Mouse (Mus musculus): ENCODE measurements around the gene Eaf2.
A peak's percentile ranks its signal among the peaks of the same experiment; 100 is the strongest.

The Eaf2 gene

DNA sequence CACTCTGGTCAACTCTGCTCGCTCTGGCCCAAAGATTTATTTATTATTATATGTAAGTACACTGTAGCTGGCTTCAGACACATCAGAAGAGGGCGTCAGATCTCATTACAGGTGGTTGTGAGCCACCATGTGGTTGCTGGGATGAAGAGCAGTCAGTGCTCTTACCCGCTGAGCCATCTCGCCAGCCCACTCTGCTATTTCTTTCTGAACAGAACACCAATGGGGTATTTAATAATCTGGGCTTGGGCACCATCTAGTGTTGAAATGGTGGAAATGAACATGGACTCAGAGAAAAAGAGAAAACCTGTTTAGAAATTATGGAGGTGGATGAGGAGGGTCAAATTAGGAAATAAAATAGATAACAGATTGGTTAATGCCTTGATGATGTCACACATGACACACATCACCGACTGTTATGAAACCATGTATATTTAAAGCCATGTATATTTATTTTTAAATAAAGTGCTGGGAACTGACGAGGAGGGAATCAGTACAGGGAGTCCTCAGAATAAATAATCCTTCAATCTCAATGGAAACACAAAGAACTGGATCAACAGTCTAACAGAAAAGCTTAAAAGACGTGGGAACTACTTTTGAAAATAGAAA is 57.4 kb downstream of the Eaf2 start:
- peak; percentile 92 for DNase-seq (ENCODE audit: low read depth, low spot score)
- Histone ChIP-seq H3K36me3 (ENCODE audit: control insufficient read depth, insufficient read depth, low read length, poor library complexity, severe bottlenecking) (no peaks in the 10 kb centered on the region), H3K27me3 (ENCODE audit: control insufficient read depth, insufficient read depth, low read length, poor library complexity, severe bottlenecking) (no peaks in the 10 kb centered on the region)

DNA sequence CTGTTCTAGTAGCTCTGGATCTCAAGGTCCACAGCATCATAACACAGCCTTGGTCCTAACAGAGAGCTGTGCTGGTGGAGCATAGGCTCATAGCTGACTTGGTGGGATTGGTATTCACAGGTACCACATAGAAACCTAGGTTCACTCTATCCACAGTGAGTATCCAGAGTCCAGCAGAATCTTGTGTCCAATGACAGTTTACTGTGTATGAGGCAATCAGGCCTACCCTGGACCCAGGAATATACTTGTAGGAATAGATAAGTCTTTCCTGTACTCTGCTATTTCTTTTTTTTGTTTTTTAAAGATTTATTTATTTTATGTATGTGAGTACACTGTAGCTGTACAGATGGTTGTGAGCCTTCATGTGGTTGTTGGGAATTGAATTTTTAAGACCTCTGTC is 57.9 kb downstream of the Eaf2 start:
- H3K36me3 ChIP-seq (ENCODE audit: control insufficient read depth, insufficient read depth, low read length, poor library complexity, severe bottlenecking): no peaks in the 10 kb centered on the region
- no peak for DNase-seq (ENCODE audit: low read depth, low spot score)
- H3K27me3 ChIP-seq (ENCODE audit: control insufficient read depth, insufficient read depth, low read length, poor library complexity, severe bottlenecking): no peaks in the 10 kb centered on the region

DNA sequence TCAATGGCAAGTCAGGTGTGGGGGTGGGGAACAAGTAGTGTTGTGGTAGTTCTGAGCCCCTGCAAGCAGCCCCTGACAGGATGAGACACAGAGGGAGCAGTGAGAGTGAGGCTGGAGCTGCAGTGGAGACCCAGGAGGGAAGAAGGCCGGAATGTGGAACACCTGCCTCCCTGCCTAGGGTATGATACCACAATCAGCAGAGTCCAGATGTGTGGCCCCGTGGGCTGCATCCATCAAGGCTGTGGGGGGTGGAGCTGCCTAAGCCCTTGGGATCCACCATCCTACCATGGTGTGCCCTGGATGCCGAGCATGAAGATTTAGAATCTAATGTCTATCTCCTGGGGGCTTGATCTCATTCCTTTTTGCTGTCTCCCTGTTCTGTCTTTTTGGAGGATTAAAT is 61.1 kb downstream of the Eaf2 start:
- no peaks in the 10 kb centered on the region for H3K27me3 ChIP-seq (ENCODE audit: control insufficient read depth, insufficient read depth, low read length, poor library complexity, severe bottlenecking)
- DNase-seq (ENCODE audit: low read depth, low spot score): no peak

DNA sequence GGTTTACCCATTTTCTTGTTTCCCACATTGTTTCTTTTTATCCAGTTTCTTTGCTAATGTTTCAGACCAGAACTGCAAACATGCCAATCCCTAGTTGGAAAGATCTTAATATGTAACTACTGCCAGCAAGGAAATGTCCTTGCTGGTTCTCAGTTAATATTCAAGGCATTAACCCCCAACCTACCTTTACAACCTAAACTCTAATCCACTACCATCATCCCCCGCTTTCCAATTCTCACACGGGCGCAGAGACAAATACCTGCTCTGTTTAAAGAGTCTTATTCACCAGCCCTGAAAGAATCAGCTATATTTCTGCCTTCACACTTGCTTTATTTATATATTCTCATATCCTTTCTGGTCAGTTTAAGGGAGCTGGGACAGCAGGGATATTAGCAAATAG is 66.2 kb downstream of the Eaf2 start:
- no peaks in the 10 kb centered on the region for H3K27me3 ChIP-seq (ENCODE audit: control insufficient read depth, insufficient read depth, low read length, poor library complexity, severe bottlenecking)
- no peaks in the 10 kb centered on the region for H3K36me3 ChIP-seq (ENCODE audit: control insufficient read depth, insufficient read depth, low read length, poor library complexity, severe bottlenecking)
- no peak for DNase-seq (ENCODE audit: low read depth, low spot score)

More for the DNA sequence above, 61.1 kb downstream of the Eaf2 start:
- H3K36me3 ChIP-seq (ENCODE audit: control insufficient read depth, insufficient read depth, low read length, poor library complexity, severe bottlenecking): no peaks in the 10 kb centered on the region

GRCm38 (mm10) chr16:36802361-36802760 is 72.4 kb downstream of the Eaf2 start:
- peak; percentile 37 for DNase-seq (ENCODE audit: low read depth, low spot score)
- Histone ChIP-seq H3K27me3 (ENCODE audit: control insufficient read depth, insufficient read depth, low read length, poor library complexity, severe bottlenecking) (no peaks in the 10 kb centered on the region), H3K36me3 (ENCODE audit: control insufficient read depth, insufficient read depth, low read length, poor library complexity, severe bottlenecking) (peaks cover 2% of the 10 kb centered on the region; the same call in 1 of the 2 replicates)

GRCm38 (mm10) chr16:36798334-36798733 is 76.5 kb downstream of the Eaf2 start:
- no peak for DNase-seq (ENCODE audit: low read depth, low spot score)
- Histone ChIP-seq H3K36me3 (ENCODE audit: control insufficient read depth, insufficient read depth, low read length, poor library complexity, severe bottlenecking) (peaks cover 2% of the 10 kb centered on the region; the same call in 1 of the 2 replicates), H3K27me3 (ENCODE audit: control insufficient read depth, insufficient read depth, low read length, poor library complexity, severe bottlenecking) (no peaks in the 10 kb centered on the region)

- DNase-seq (ENCODE audit: low read depth, low spot score): peak; percentile 13
- no peaks in the 10 kb centered on the region for H3K27me3 ChIP-seq (ENCODE audit: control insufficient read depth, insufficient read depth, low read length, poor library complexity, severe bottlenecking)
- H3K36me3 ChIP-seq (ENCODE audit: control insufficient read depth, insufficient read depth, low read length, poor library complexity, severe bottlenecking): peaks cover 2% of the 10 kb centered on the region; the same call in 1 of the 2 replicates
These were observed 79.8 kb downstream of the Eaf2 start for GRCm38 (mm10) chr16:36794976-36795375.

DNA sequence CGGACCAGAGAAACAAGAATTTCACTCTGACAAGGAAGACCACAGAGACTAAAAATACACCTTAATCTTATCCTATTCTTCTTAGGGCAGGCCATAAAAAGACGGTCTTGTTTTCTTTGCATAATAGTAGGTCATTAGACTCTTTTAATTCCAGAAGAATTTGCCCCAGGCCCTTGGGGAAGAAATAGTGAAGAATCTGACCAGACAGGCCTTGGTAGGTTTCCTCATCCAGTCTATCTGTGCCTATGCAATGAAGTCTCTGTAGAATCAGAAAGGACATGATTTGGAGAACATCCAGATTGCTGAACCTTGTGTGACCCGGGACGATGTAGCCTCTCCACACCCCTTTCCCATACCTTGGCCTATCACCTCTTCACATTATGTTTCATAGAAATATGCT is 84.6 kb downstream of the Eaf2 start:
- Histone ChIP-seq H3K36me3 (ENCODE audit: control insufficient read depth, insufficient read depth, low read length, poor library complexity, severe bottlenecking) (no peaks in the 10 kb centered on the region), H3K27me3 (ENCODE audit: control insufficient read depth, insufficient read depth, low read length, poor library complexity, severe bottlenecking) (no peaks in the 10 kb centered on the region)
- DNase-seq (ENCODE audit: low read depth, low spot score): no peak

- no peaks in the 10 kb centered on the region for H3K36me3 ChIP-seq (ENCODE audit: control insufficient read depth, insufficient read depth, low read length, poor library complexity, severe bottlenecking)
- DNase-seq (ENCODE audit: low read depth, low spot score): no peak
- no peaks in the 10 kb centered on the region for H3K27me3 ChIP-seq (ENCODE audit: control insufficient read depth, insufficient read depth, low read length, poor library complexity, severe bottlenecking)
These were observed 88.3 kb downstream of the Eaf2 start for GRCm38 (mm10) chr16:36786466-36786865.

- DNase-seq (ENCODE audit: low read depth, low spot score): no peak
- Histone ChIP-seq H3K36me3 (ENCODE audit: control insufficient read depth, insufficient read depth, low read length, poor library complexity, severe bottlenecking) (no peaks in the 10 kb centered on the region), H3K27me3 (ENCODE audit: control insufficient read depth, insufficient read depth, low read length, poor library complexity, severe bottlenecking) (no peaks in the 10 kb centered on the region)
These were observed 90.0 kb downstream of the Eaf2 start, which contains the start of gene Slc15a2 for GRCm38 (mm10) chr16:36784594-36785313. Gene Slc15a2, minus strand, starts transcription at chr16:36784962.

- no peaks in the 10 kb centered on the region for H3K36me3 ChIP-seq (ENCODE audit: control insufficient read depth, insufficient read depth, low read length, poor library complexity, severe bottlenecking)
- no peak for DNase-seq (ENCODE audit: low read depth, low spot score)
- no peaks in the 10 kb centered on the region for H3K27me3 ChIP-seq (ENCODE audit: control insufficient read depth, insufficient read depth, low read length, poor library complexity, severe bottlenecking)
These were observed 90.7 kb downstream of the Eaf2 start for GRCm38 (mm10) chr16:36784146-36784545.

GRCm38 (mm10) chr16:36775658-36776057 is 99.1 kb downstream of the Eaf2 start:
- no peak for DNase-seq (ENCODE audit: low read depth, low spot score)
- Histone ChIP-seq H3K36me3 (ENCODE audit: control insufficient read depth, insufficient read depth, low read length, poor library complexity, severe bottlenecking) (no peaks in the 10 kb centered on the region), H3K27me3 (ENCODE audit: control insufficient read depth, insufficient read depth, low read length, poor library complexity, severe bottlenecking) (no peaks in the 10 kb centered on the region)

DNA sequence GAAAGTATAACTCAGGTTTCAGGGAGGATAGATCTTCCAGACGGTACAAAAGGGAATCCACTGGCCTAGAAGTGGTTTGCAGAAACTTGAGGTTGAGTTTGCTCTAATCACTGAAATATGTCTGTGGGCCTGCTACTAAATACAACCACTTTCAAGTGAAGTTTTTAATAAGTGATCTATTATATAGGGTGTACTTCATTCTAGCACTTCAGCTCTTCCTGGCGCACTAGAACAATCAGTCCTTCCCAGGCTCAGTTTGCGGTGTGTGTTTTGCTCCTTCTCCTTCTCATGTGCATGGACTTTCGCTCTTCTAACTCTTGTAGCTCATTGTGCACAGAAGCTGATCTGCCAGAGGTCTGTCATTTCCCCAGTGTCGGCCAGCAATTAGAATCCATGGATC is 101.8 kb downstream of the Eaf2 start:
- no peak for DNase-seq (ENCODE audit: low read depth, low spot score)
- Histone ChIP-seq H3K27me3 (ENCODE audit: control insufficient read depth, insufficient read depth, low read length, poor library complexity, severe bottlenecking) (no peaks in the 10 kb centered on the region), H3K36me3 (ENCODE audit: control insufficient read depth, insufficient read depth, low read length, poor library complexity, severe bottlenecking) (no peaks in the 10 kb centered on the region)

DNA sequence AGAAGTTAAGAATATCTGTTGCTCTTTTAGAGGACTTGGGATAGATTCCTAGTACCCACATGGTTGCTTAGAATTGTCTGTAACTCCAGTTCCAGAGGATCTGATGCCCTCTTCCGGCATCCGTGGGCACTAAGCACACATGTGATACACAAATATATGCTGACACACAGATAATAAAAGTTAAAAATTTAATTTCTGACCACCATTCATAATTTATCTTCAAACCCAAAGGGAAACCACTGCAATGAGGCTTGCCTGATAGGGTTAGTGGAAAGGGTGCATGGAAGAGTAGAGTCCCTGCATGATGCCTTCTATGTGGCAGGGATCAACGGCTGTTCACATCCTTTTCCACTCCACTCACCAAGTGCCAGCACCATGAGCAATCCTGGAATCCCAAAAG is 103.1 kb downstream of the Eaf2 start:
- Histone ChIP-seq H3K27me3 (ENCODE audit: control insufficient read depth, insufficient read depth, low read length, poor library complexity, severe bottlenecking) (no peaks in the 10 kb centered on the region), H3K36me3 (ENCODE audit: control insufficient read depth, insufficient read depth, low read length, poor library complexity, severe bottlenecking) (no peaks in the 10 kb centered on the region)
- no peak for DNase-seq (ENCODE audit: low read depth, low spot score)

GRCm38 (mm10) chr16:36771244-36771643 is 103.6 kb downstream of the Eaf2 start:
- H3K27me3 ChIP-seq (ENCODE audit: control insufficient read depth, insufficient read depth, low read length, poor library complexity, severe bottlenecking): no peaks in the 10 kb centered on the region
- DNase-seq (ENCODE audit: low read depth, low spot score): no peak
- no peaks in the 10 kb centered on the region for H3K36me3 ChIP-seq (ENCODE audit: control insufficient read depth, insufficient read depth, low read length, poor library complexity, severe bottlenecking)
